Mouse (Mus musculus) cerebellum, adult 11-12 months (tissue): Measurements from ENCODE around the gene Mrps18a.

Experiments
- DNase-seq: peaks from one replicate; pipeline ENCODE4 v3.0.0; 2022

Gene Mrps18a

GRCm38 (mm10) chr17:46110402-46111289, at the start of gene Mrps18a:
Mrps18a (plus strand) TSS chr17:46110986.
- DNase-seq: peak; percentile 83

- no peak for DNase-seq
These were observed 47.4 kb upstream of the Mrps18a start for GRCm38 (mm10) chr17:46063283-46063973.

- no peak for DNase-seq
These were observed 46.8 kb upstream of the Mrps18a start for GRCm38 (mm10) chr17:46063974-46064312.

GRCm38 (mm10) chr17:46070046-46070445, 40.7 kb upstream of the Mrps18a start:
- no peak for DNase-seq

- DNase-seq: no peak
These were observed 39.3 kb upstream of the Mrps18a start for GRCm38 (mm10) chr17:46071531-46071930.

- peak; percentile 36 for DNase-seq
These were observed 37.0 kb upstream of the Mrps18a start for GRCm38 (mm10) chr17:46073730-46074301.

- no peak for DNase-seq
These were observed 36.2 kb upstream of the Mrps18a start for GRCm38 (mm10) chr17:46074398-46075115.

GRCm38 (mm10) chr17:46075116-46075485, 35.7 kb upstream of the Mrps18a start:
- no peak for DNase-seq

- no peak for DNase-seq
These were observed 35.1 kb upstream of the Mrps18a start for GRCm38 (mm10) chr17:46075551-46076259.

GRCm38 (mm10) chr17:46076260-46076551, 34.6 kb upstream of the Mrps18a start:
- no peak for DNase-seq

GRCm38 (mm10) chr17:46077921-46078534, 32.8 kb upstream of the Mrps18a start:
- no peak for DNase-seq

- no peak for DNase-seq
These were observed 31.7 kb upstream of the Mrps18a start for GRCm38 (mm10) chr17:46079037-46079436.

- no peak for DNase-seq
These were observed 30.4 kb upstream of the Mrps18a start for GRCm38 (mm10) chr17:46080388-46080787.

- DNase-seq: no peak
These were observed 29.7 kb upstream of the Mrps18a start for GRCm38 (mm10) chr17:46081042-46081441.

- no peak for DNase-seq
These were observed 29.1 kb upstream of the Mrps18a start for GRCm38 (mm10) chr17:46081657-46082056.

GRCm38 (mm10) chr17:46083381-46083780, 27.4 kb upstream of the Mrps18a start:
- DNase-seq: no peak

GRCm38 (mm10) chr17:46084091-46084501, 26.7 kb upstream of the Mrps18a start:
- peak; percentile 37 for DNase-seq

GRCm38 (mm10) chr17:46086341-46086870, 24.4 kb upstream of the Mrps18a start:
- no peak for DNase-seq

- DNase-seq: no peak
These were observed 19.4 kb upstream of the Mrps18a start for GRCm38 (mm10) chr17:46091351-46091750.

GRCm38 (mm10) chr17:46091899-46092298, 18.9 kb upstream of the Mrps18a start:
- no peak for DNase-seq

GRCm38 (mm10) chr17:46098525-46098924, 12.3 kb upstream of the Mrps18a start:
- DNase-seq: no peak

GRCm38 (mm10) chr17:46101906-46102305, 8.9 kb upstream of the Mrps18a start:
- DNase-seq: no peak
